Mouse (Mus musculus) forebrain, embryonic 13.5 days (tissue): Measurements from ENCODE around the gene Kncn. TPM values are rescaled to one million over a fixed set of nuclear protein-coding genes. Genes with fewer than 3 reads are reported as not detected.

Experiments used
- ATAC-seq: fragments of 200-750 bp; cut with Nextera tagmentation; 2 replicates; pipeline ENCODE4 v1.8.0; 2017
- H3K27ac ChIP-seq: fragments of 300-500 bp; sonication (generic); 2 replicates; pipeline ENCODE4 v1.5.1; 2015; ENCODE audit warnings: inconsistent platforms, mild to moderate bottlenecking, moderate library complexity
- H3K27me3 ChIP-seq: fragments of 300-500 bp; sonication (generic); 2 replicates; pipeline ENCODE4 v1.6.1; 2015; ENCODE audit warnings: mild to moderate bottlenecking, inconsistent platforms
- H3K36me3 ChIP-seq: fragments of 300-500 bp; sonication (generic); 2 replicates; pipeline ENCODE4 v1.6.1; 2015; ENCODE audit warnings: mild to moderate bottlenecking, inconsistent platforms; ENCODE audit not compliant: poor library complexity, severe bottlenecking
- H3K4me1 ChIP-seq: fragments of 300-500 bp; sonication (generic); 2 replicates; pipeline ENCODE4 v1.6.1; 2015; ENCODE audit warnings: inconsistent platforms
- H3K4me2 ChIP-seq: fragments of 300-500 bp; sonication (generic); 2 replicates; pipeline ENCODE4 v1.6.1; 2015; ENCODE audit warnings: inconsistent platforms, mild to moderate bottlenecking, moderate library complexity
- H3K4me3 ChIP-seq: fragments of 300-500 bp; sonication (generic); 2 replicates; pipeline ENCODE4 v1.5.1; 2015; ENCODE audit warnings: mild to moderate bottlenecking, inconsistent platforms
- H3K9ac ChIP-seq: fragments of 300-500 bp; sonication (generic); 2 replicates; pipeline ENCODE4 v1.6.1; 2015; ENCODE audit warnings: mild to moderate bottlenecking, inconsistent platforms
- H3K9me3 ChIP-seq: fragments of 300-500 bp; sonication (generic); replicated peaks from 2 replicates; pipeline ENCODE4 v1.6.1; 2016; ENCODE audit warnings: inconsistent platforms
- WGBS: fragments of 180-500 bp; shearing (Covaris S2); methylation state at CpG from one replicate; pipeline ENCODE4 v1.1.7; 2015; 5-methylcytosine and 5-hydroxymethylcytosine counted together
- polyA plus RNA-seq: library from polyadenylated mRNA; unstranded; fragments of >200 nt; fragmentation: Nextera tagmentation; extraction: Ambion mirVana; gene quantifications from 2 replicates; pipeline ENCODE4 v1.2.1, GENCODE M21; 2015

Kncn gene
- polyA plus RNA-seq, 1 experiment from 2014 or later = not detected

DNA sequence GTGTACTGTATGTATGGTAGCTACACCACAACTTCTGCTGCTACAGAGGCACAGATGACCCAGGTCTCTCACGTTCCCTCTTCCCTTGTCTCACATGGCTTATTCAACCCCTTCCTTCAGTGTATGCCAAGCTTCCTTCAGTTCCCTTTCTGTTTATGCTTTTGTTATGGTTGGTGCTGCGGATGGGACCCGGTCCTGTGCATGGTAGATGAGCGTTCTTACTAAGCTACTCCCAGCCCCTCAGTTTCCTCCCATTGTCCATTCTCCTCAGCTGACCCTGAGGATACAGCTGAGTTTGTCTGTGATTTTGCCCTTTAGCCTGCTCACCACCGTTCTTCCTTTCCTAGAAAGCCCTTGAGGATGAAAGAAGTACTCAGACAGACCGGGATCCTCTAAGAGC lies 32.6 kb upstream of the Kncn start:
- WGBS = 91% methylated on average over 6 of the region's 6 CpGs
- no peak overlapping the region for H3K27ac ChIP-seq
- H3K9ac ChIP-seq = no peak overlapping the region
- no peak overlapping the region for H3K4me2 ChIP-seq
- H3K36me3 ChIP-seq = peaks cover 28% of the 10 kb centered on the region
- H3K4me3 ChIP-seq = no peak overlapping the region
- no peaks in the 10 kb centered on the region for H3K9me3 ChIP-seq
- ATAC-seq = no peak
- H3K27me3 ChIP-seq = no peaks in the 10 kb centered on the region
- H3K4me1 ChIP-seq = peaks cover 33% of the 10 kb centered on the region

DNA sequence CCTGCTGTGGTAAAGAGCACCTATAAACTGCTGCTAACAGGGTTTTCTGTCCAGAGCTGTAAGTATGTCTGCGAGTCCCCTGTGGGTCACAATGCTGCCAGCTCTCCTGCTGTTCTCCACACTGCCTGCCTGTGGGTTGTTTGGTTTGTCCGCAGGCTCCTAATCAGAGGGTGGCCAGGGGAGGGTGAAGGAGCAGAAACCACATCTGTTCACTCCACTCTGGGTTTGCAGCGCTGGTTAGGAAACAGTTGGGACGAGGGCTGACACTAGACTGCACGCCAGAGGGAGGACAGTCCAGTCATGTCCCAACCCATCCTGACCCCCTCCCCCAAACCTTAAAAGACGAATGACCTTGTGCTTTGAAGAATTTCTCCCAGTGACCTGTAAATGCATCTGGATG lies 29.1 kb upstream of the Kncn start:
- no peak for ATAC-seq

DNA sequence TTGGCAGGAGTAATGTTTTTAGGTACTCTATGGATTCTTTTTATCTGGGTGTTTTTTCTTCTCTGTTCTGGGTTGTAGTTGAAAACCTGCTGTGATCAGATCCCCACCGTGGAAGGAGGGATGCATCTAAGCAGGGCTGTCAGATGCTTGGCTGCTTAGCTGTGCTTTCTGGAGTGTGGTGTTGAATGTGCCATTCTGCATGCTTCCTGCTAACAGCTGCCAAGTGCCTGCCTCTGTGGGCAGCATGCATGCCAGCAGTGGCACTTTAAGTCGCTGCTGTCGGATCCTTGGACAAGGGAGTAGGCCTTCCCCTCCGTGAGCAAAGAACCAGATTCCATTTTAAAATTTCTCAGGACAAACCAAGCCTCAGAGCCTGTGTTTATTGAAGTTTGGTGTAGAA lies 28.6 kb upstream of the Kncn start:
- Histone ChIP-seq H3K4me1 (peaks cover 22% of the 10 kb centered on the region), H3K27ac (no peak overlapping the region), H3K4me3 (no peak overlapping the region), H3K9me3 (no peaks in the 10 kb centered on the region), H3K9ac (no peak overlapping the region), H3K27me3 (no peaks in the 10 kb centered on the region), H3K36me3 (peaks cover 42% of the 10 kb centered on the region), H3K4me2 (no peak overlapping the region)
- no peak for ATAC-seq
- WGBS = 48% methylated on average over 4 of the region's 4 CpGs

More for the DNA sequence above, 29.1 kb upstream of the Kncn start:
- Histone ChIP-seq H3K27ac (no peak overlapping the region), H3K9ac (no peak overlapping the region), H3K4me3 (no peak overlapping the region), H3K27me3 (no peaks in the 10 kb centered on the region), H3K9me3 (no peaks in the 10 kb centered on the region), H3K4me2 (no peak overlapping the region), H3K4me1 (peaks cover 22% of the 10 kb centered on the region), H3K36me3 (peaks cover 42% of the 10 kb centered on the region)
- 53% methylated on average over 6 of the region's 6 CpGs for WGBS

DNA sequence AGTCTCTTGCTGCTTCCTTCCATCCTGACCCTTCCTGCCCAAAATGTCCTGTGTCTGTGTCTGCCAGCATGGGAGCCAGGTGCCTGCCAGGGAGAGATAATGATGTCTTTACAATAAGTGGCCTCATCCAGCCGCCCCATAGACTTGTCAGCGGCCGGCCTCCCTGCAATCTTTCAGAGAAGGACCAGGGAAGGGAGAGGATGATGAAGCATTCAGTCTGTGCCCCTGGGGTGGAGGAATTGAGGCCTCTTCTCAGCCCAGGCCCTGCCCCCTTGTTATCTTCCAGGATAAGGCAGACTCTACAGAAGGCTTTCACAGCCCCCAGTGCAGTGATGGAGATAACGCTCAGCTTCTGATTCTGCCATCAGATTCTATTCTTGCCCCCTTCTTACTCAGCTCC lies 27.9 kb upstream of the Kncn start:
- H3K4me2 ChIP-seq = no peak overlapping the region
- H3K36me3 ChIP-seq = peaks cover 43% of the 10 kb centered on the region
- no peak overlapping the region for H3K27ac ChIP-seq
- H3K9ac ChIP-seq = 0 out of 2 replicates have a peak overlapping the region, but pooled peaks have one; percentile 21
- no peaks in the 10 kb centered on the region for H3K27me3 ChIP-seq
- WGBS = 52% methylated on average over 4 of the region's 4 CpGs
- no peak overlapping the region for H3K4me3 ChIP-seq
- H3K9me3 ChIP-seq = no peaks in the 10 kb centered on the region
- H3K4me1 ChIP-seq = peaks cover 18% of the 10 kb centered on the region
- ATAC-seq = no peak

DNA sequence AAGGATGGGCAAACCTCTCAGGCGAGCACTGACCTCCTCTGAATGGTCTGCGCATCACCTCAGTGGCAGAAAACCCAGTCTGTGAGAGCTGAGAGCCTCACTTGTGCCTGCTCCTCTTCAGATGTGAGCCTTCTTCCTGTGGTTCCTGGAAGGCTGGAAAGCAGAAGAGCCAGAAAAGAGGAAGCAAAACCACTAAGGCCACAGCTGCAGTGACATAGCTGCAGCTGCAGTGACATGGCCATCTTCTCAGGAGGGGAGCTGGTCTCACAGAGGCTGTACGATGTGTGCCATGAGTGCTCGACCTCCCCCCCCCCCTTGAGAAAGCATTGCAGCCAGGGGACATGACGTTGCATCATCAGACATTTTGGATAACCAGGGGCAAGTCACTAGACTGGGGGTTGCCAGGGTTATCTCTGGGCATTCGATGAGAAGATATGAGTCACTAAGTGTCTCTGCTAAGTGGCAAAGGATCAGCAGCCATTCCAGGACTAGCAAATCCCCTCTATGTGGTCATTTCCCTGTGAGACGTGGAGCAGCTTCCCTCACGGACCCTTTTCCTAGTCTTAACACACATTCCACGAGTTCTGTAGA lies 26.8 kb upstream of the Kncn start:
- Histone ChIP-seq H3K4me3 (no peak overlapping the region), H3K4me1 (peaks cover 18% of the 10 kb centered on the region), H3K9ac (no peak overlapping the region), H3K9me3 (no peaks in the 10 kb centered on the region), H3K27me3 (no peaks in the 10 kb centered on the region), H3K4me2 (no peak overlapping the region), H3K36me3 (peaks cover 47% of the 10 kb centered on the region), H3K27ac (no peak overlapping the region)
- 82% methylated on average over 9 of the region's 9 CpGs for WGBS
- no peak for ATAC-seq

DNA sequence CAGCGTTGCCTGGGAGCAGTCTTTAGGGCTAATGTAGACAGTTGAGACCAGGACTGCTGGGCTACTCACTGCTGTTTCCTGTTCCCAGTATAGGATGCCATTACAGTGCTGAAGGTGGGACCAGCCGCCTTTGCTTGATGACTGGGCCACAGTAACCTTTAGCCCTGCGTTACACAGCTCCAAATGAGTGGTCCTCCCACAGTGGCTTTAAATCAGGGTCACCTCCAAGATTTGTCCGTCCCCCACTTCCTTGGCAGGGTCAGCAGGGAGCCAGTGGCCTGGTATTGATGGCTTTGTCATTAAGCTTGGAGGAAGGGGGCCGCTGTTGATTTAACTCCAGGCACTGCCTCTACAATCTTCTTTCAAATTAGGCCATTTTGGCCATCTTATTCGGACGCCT lies 20.8 kb upstream of the Kncn start:
- 60% methylated on average over 7 of the region's 7 CpGs for WGBS

DNA sequence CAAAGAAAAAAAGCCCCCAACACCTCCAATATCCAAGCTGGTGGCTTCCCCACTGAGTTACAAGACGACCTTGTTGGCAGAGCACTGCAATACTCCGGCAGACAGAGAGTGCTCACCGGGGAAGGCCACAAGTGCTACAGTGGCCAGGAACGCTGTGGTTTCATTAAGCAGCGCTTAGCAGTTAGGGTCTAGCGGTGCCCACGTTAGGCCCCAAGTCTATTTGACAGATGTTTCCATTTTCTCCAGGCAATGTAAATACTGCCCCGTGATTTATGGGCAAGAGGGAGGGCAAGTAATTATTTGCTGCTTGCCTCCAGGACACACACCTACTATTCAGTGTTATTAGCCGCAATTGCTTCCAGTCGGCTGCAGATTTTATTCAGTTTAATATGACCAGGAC lies 20.3 kb upstream of the Kncn start:
- Histone ChIP-seq H3K27me3 (no peaks in the 10 kb centered on the region), H3K9ac (no peak overlapping the region), H3K4me1 (peaks cover 8% of the 10 kb centered on the region; the same call in 1 of the 2 replicates), H3K9me3 (no peaks in the 10 kb centered on the region), H3K27ac (no peak overlapping the region), H3K36me3 (peaks cover 45% of the 10 kb centered on the region), H3K4me3 (no peak overlapping the region), H3K4me2 (no peak overlapping the region)
- ATAC-seq = no peak
- 41% methylated on average over 10 of the region's 10 CpGs for WGBS

More for the DNA sequence above, 20.8 kb upstream of the Kncn start:
- H3K27ac ChIP-seq = no peak overlapping the region
- peaks cover 8% of the 10 kb centered on the region; the same call in 1 of the 2 replicates for H3K4me1 ChIP-seq
- H3K9ac ChIP-seq = no peak overlapping the region
- no peaks in the 10 kb centered on the region for H3K27me3 ChIP-seq
- peaks cover 47% of the 10 kb centered on the region for H3K36me3 ChIP-seq
- no peak for ATAC-seq
- no peak overlapping the region for H3K4me3 ChIP-seq
- H3K9me3 ChIP-seq = no peaks in the 10 kb centered on the region
- no peak overlapping the region for H3K4me2 ChIP-seq

DNA sequence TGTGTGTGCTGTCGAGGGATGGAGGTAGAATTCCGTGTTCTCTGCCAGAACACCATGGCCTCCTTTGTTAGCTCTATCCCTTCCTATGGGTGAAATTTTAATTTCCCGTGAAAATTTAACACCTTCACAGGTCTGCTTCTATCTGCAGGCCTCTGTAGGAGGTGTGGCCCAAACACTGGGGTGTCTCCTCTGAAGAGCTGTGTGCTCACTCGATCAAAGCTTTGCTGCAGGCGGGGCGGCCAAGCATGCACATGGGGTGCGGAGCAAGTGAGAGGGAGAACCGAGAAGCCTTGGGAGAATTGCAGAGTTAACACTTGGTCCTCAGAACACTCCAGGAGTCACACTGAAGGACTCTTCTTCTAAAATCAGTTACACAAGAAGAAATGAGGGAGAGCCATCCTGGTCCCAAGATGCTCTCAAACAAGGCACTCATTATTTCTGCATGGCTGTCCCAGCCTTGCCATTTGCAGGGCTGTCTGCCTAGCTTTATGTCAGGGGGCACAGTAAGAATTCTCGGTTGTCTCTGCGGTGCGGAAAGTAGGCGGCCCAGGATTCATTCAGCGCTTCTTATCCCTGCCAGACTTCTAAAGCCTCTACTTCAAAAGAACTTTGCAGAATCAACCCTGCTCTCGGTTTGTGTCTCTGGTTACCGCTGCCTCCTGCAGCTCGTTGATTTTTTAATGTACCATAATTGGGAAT lies 14.5 kb upstream of the Kncn start:
- no peaks in the 10 kb centered on the region for H3K9me3 ChIP-seq
- H3K27ac ChIP-seq = 0 out of 2 replicates have a peak overlapping the region, but pooled peaks have one; percentile 22
- peaks cover 16% of the 10 kb centered on the region for H3K4me1 ChIP-seq
- ATAC-seq = peak; percentile 65; the same call in 1 of the 2 replicates
- 14% methylated on average over 16 of the region's 16 CpGs for WGBS
- H3K9ac ChIP-seq = no peak overlapping the region
- H3K27me3 ChIP-seq = no peaks in the 10 kb centered on the region
- H3K36me3 ChIP-seq = peaks cover 35% of the 10 kb centered on the region
- no peak overlapping the region for H3K4me2 ChIP-seq
- no peak overlapping the region for H3K4me3 ChIP-seq

DNA sequence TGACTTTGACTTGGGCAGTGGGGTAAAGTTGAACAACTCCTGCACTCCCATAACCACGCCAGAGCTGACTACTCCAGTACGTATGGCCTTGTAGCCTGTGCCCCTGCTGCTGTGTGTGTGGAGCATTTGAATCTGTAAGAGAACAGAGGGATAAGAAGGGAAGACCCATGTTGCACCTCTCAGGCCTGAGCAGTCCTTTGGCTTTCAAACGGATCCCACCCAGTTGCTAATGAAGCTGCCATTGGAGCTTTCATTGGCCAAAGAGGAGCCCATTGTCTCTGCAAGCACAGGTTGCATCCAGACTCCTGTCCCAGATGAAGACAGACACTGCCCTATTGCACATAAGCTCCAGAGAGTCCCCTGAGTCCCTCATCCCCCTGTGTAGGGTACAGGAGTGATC lies 11.0 kb upstream of the Kncn start:
- ATAC-seq = no peak
- H3K27me3 ChIP-seq = no peaks in the 10 kb centered on the region
- H3K4me1 ChIP-seq = peaks cover 25% of the 10 kb centered on the region
- H3K36me3 ChIP-seq = peaks cover 37% of the 10 kb centered on the region
- H3K9ac ChIP-seq = no peak overlapping the region
- no peaks in the 10 kb centered on the region for H3K9me3 ChIP-seq
- no peak overlapping the region for H3K4me2 ChIP-seq
- no peak overlapping the region for H3K27ac ChIP-seq
- WGBS = 75% methylated on average over 3 of the region's 3 CpGs
- no peak overlapping the region for H3K4me3 ChIP-seq

DNA sequence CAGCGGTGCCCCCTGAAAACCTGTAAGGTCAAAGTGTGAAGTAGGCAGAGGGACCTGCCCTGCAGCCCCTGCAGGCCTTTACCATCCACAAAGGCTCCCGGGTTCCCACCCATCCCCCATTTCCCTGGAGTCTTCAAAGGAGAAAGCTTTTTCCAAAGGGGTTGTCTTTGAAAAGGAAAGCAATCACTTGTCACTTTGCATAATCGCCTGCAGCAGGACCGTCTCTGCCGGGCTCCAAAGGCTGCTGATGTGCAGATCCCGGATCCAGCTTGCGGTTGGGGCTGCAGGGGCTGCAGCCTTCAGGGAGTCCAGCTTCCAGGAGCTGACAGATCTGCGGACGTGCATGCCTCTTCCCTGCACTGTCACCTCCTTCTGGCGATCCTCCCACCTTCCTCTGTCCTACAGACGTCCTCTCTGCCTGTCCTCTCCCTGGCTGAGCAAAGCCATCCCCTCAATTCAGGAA lies 6.0 kb upstream of the Kncn start:
- Histone ChIP-seq H3K27ac (peak overlapping the region; percentile 59), H3K9me3 (no peaks in the 10 kb centered on the region), H3K4me2 (peak overlapping the region; percentile 46), H3K4me1 (peaks cover 35% of the 10 kb centered on the region), H3K27me3 (no peaks in the 10 kb centered on the region), H3K4me3 (no peak overlapping the region), H3K9ac (peak overlapping the region; percentile 49), H3K36me3 (peaks cover 25% of the 10 kb centered on the region)
- peak; percentile 48; the same call in 1 of the 2 replicates for ATAC-seq
- 2% methylated on average over 11 of the region's 11 CpGs for WGBS

DNA sequence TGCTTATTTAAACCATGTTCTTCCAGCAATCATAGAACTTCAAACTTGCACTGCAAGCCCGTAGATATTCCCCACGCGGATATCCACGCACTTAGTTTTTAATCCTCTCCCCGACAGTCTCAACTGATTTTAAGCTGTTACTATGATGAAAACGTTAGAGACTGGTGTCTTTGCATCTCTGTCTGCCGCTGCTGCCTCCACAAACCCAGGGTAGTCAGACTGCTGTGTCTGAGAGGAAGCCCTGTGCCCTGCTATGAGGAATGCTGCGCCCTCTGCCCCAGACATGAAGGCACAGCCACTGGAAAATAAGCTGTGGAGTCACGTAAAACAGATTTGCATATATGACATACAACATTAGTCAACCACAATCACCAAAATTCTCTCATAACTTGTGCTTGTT lies 5.4 kb upstream of the Kncn start:
- Histone ChIP-seq H3K4me3 (no peak overlapping the region), H3K9ac (no peak overlapping the region), H3K4me2 (0 out of 2 replicates have a peak overlapping the region, but pooled peaks have one; percentile 46), H3K4me1 (peaks cover 35% of the 10 kb centered on the region), H3K27me3 (no peaks in the 10 kb centered on the region), H3K27ac (no peak overlapping the region), H3K36me3 (peaks cover 21% of the 10 kb centered on the region), H3K9me3 (no peaks in the 10 kb centered on the region)
- WGBS = 34% methylated on average over 9 of the region's 9 CpGs
- no peak for ATAC-seq

DNA sequence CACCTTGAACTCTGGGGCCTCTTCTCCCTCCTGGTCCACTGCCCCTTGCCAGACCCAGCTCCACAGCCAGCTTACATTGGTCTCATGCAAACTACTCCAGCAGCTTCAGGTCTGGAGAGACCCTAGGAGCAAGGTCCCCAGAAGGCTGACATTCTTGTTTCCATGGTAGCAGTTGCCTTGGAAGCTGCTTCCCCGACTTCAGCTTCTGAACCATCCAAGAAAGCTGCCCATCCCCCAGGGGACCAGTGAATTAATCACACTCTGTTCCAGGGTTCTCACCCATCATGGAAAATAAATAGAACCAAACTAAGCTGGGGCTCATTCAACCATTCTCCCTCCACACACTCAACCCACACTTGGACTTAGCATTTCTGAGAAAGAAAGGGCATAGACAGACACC lies 3.0 kb upstream of the Kncn start:
- Histone ChIP-seq H3K27ac (peak overlapping the region; percentile 36; the same call in 1 of the 2 replicates), H3K9ac (no peak overlapping the region), H3K27me3 (no peaks in the 10 kb centered on the region), H3K4me3 (no peak overlapping the region), H3K36me3 (no peaks in the 10 kb centered on the region), H3K4me1 (peaks cover 35% of the 10 kb centered on the region), H3K4me2 (peak overlapping the region; percentile 11; the same call in 1 of the 2 replicates), H3K9me3 (no peaks in the 10 kb centered on the region)
- peak; percentile 46; the same call in 1 of the 2 replicates for ATAC-seq
- 0% methylated on average over 1 of the region's 1 CpGs for WGBS
